Mouse (Mus musculus) spleen, adult 18-20 months (tissue): ENCODE measurements around the gene 5430427O19Rik.

Experiments
- DNase-seq, 2 experiments: peaks; one replicate each; pipeline ENCODE4 v3.0.0; 2022; ENCODE audit warnings: mixed read lengths in 2 of 2

Gene 5430427O19Rik

GRCm38 (mm10) chrX:85869914-85870483 lies at the start of gene 5430427O19Rik:
Gene 5430427O19Rik, plus strand, starts transcription at chrX:85870354.
- no peak for DNase-seq

GRCm38 (mm10) chrX:85827719-85828453 lies 42.3 kb upstream of the 5430427O19Rik start:
- no peak for DNase-seq

GRCm38 (mm10) chrX:85829000-85829399 lies 41.2 kb upstream of the 5430427O19Rik start:
- no peak for DNase-seq

GRCm38 (mm10) chrX:85839174-85839573 lies 31.0 kb upstream of the 5430427O19Rik start:
- no peak for DNase-seq

- no peak for DNase-seq
Measured at GRCm38 (mm10) chrX:85855938-85856337, 14.2 kb upstream of the 5430427O19Rik start.

GRCm38 (mm10) chrX:85857169-85857568 lies 13.0 kb upstream of the 5430427O19Rik start:
- DNase-seq = no peak

- DNase-seq = no peak
Measured at GRCm38 (mm10) chrX:85868079-85868478, 2.1 kb upstream of the 5430427O19Rik start.

GRCm38 (mm10) chrX:85871371-85872056 lies 1.4 kb downstream of the 5430427O19Rik start:
- no peak for DNase-seq

- no peak for DNase-seq
Measured at GRCm38 (mm10) chrX:85874367-85874766, 4.2 kb downstream of the 5430427O19Rik start.

GRCm38 (mm10) chrX:85875951-85876350 lies 5.8 kb downstream of the 5430427O19Rik start:
- DNase-seq = no peak

- no peak for DNase-seq
Measured at GRCm38 (mm10) chrX:85877747-85878146, 7.6 kb downstream of the 5430427O19Rik start.

- DNase-seq = no peak
Measured at GRCm38 (mm10) chrX:85878293-85878692, 8.1 kb downstream of the 5430427O19Rik start.

GRCm38 (mm10) chrX:85879198-85879977 lies 9.2 kb downstream of the 5430427O19Rik start:
- DNase-seq = no peak

- DNase-seq = no peak
Measured at GRCm38 (mm10) chrX:85886651-85887050, 16.5 kb downstream of the 5430427O19Rik start.

GRCm38 (mm10) chrX:85901195-85901594 lies 31.0 kb downstream of the 5430427O19Rik start:
- no peak for DNase-seq

GRCm38 (mm10) chrX:85919034-85919433 lies 48.9 kb downstream of the 5430427O19Rik start:
- DNase-seq = peak in 1 of 2 experiments; percentile 34

- DNase-seq = no peak
Measured at GRCm38 (mm10) chrX:85932991-85933390, 62.8 kb downstream of the 5430427O19Rik start.
